Mouse (Mus musculus): ENCODE measurements at regions not wholly inside any gene's neighbourhood (a gene's known extent, or its start where the extent isn't known, plus 50 kb on each side); places are given as distances from the start of the nearest gene placed in this dataset.

DNA sequence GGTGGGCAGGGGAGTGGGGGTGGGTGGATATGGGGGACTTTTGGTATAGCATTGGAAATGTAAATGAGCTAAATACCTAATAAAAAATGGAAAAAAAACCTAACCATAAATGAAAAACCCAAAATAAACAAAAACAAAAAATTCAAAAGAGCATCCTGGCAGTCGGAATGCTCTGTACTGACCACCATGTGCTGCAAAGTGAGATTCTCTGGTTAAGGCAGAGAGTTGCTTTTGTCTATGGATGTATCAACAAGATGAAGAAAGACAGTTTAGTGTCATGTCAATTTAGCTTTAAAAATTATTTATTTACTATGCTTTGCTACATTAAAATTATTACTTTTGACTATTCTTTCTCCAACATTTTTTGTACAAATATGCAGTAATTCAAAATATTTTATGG, 88.5 kb downstream of the E330014E10Rik start:
- Histone ChIP-seq H3K27me3 (ENCODE audit: control insufficient read depth, insufficient read depth, low read length) (no peaks in the 10 kb centered on the region), H3K4me1 (ENCODE audit: control insufficient read depth, insufficient read depth, low read length) (no peaks in the 10 kb centered on the region), H3K4me3 (replicated peaks; ENCODE audit: low read depth, low read length) (no peak overlapping the region), H3K9ac (replicated peaks; ENCODE audit: low read length) (no peak overlapping the region), H3K4me2 (ENCODE audit: low read length) (no peak overlapping the region), H3K36me3 (ENCODE audit: control insufficient read depth, insufficient read depth, low read length) (no peaks in the 10 kb centered on the region), H3K27ac (replicated peaks; ENCODE audit: low read depth, low read length) (no peak overlapping the region), H3K9me3 (ENCODE audit: control insufficient read depth, low read length) (peaks cover 2% of the 10 kb centered on the region; the same call in 1 of the 2 replicates)
- WGBS = 92% methylated on average over 1 of the region's 1 CpGs
- DNase-seq = no peak
- no peak for ATAC-seq (ENCODE audit: low FRiP score, low TSS enrichment)

DNA sequence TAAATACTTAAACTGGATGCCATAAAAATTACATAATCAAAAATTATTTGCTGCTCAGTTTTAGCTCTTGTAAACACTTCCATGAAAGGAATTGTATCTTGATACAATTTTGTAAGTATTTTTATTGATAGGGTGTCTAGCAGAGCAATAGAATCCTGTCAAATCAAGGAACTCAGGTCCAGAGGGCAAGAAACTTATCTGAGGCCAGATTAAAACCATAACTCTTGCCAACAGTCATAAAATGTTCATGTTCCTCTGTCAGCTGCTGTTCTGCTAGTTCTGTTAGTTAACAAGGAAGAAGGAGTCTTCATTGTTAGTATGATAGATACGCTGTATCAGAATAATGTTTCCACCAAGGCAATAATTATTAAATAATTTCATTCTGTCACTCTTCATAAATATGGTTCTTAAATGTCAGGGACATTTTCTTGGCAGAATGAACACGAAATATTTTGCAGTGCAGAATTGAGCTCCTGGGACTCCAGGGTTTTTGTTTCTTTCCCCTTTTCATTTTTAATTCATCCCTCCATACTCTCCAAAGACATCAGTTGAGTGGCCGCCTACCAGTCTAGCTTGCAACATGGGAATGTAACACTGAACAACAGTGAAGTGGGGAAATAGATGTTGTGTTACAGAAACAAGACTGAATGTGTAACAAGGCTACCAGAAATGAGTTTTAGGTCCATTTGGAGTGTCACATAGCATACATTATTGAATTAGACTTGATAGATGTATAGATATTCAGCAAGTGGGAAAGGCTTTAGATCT, 89.1 kb downstream of the E330014E10Rik start:
- Histone ChIP-seq H3K4me1 (ENCODE audit: control insufficient read depth, insufficient read depth, low read length) (no peaks in the 10 kb centered on the region), H3K36me3 (ENCODE audit: control insufficient read depth, insufficient read depth, low read length) (no peaks in the 10 kb centered on the region), H3K4me3 (replicated peaks; ENCODE audit: low read depth, low read length) (no peak overlapping the region), H3K9me3 (ENCODE audit: control insufficient read depth, low read length) (peaks cover 2% of the 10 kb centered on the region; the same call in 1 of the 2 replicates), H3K27ac (replicated peaks; ENCODE audit: low read depth, low read length) (no peak overlapping the region), H3K4me2 (ENCODE audit: low read length) (no peak overlapping the region), H3K9ac (replicated peaks; ENCODE audit: low read length) (no peak overlapping the region), H3K27me3 (ENCODE audit: control insufficient read depth, insufficient read depth, low read length) (no peaks in the 10 kb centered on the region)
- DNase-seq = no peak
- no peak for ATAC-seq (ENCODE audit: low FRiP score, low TSS enrichment)
- WGBS = 71% methylated on average over 3 of the region's 3 CpGs

DNA sequence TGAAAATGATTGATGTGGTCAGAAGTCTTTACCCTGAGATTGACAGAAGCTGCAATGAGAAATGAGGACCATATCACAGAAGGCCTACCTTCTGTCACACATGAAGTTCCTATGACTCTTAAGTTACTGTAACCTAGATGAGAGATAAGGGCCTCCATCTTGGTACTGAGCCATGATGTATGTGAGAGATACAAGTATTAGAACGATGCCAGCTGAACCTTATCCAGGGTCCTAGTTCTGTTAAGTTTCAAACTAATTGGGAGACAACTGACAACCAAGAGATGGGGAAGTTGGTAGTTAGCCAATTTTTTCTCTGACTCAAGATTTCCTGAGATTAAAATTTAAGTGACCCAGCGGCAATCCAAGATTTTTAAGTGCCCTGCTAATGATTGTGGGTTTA, 89.7 kb downstream of the E330014E10Rik start:
- Histone ChIP-seq H3K27ac (replicated peaks; ENCODE audit: low read depth, low read length) (no peak overlapping the region), H3K9me3 (ENCODE audit: control insufficient read depth, low read length) (peaks cover 2% of the 10 kb centered on the region; the same call in 1 of the 2 replicates), H3K4me2 (ENCODE audit: low read length) (no peak overlapping the region), H3K4me3 (replicated peaks; ENCODE audit: low read depth, low read length) (no peak overlapping the region), H3K36me3 (ENCODE audit: control insufficient read depth, insufficient read depth, low read length) (no peaks in the 10 kb centered on the region), H3K4me1 (ENCODE audit: control insufficient read depth, insufficient read depth, low read length) (no peaks in the 10 kb centered on the region), H3K27me3 (ENCODE audit: control insufficient read depth, insufficient read depth, low read length) (no peaks in the 10 kb centered on the region), H3K9ac (replicated peaks; ENCODE audit: low read length) (no peak overlapping the region)
- WGBS = 88% methylated on average over 2 of the region's 2 CpGs
- ATAC-seq (ENCODE audit: low FRiP score, low TSS enrichment) = no peak
- no peak for DNase-seq

DNA sequence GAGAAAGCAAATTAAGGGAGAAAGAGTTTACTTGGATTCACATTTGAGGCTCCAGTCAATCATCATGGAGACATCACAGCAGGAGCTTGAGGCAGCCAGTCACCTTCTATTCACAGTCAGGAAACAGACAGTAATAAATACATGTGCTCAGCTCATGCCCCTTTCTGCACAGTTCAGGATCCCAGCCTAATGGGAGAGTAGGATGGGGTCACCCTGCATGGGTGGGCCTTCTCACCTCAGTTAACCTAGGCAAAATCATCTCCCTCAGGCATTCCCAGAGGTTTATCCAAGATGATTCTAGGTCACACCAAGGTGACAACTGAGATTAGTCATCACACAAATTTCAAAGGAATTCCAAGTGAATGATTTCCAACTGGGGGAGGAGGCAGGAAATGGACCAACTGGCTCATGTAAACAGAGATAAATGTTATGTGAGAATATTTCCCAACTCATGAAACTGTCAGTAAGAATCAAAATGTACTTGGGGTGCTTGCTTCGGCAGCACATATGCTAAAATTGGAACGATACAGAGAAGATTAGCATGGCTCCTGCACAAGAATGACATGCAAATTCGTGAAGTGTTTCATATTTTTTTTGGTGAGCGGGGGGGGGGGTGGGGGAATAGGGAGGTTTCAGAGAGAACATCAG, 89.8 kb upstream of the Cxcl13 start:
- H3K36me3 ChIP-seq (ENCODE audit: control insufficient read depth, insufficient read depth, low read length) = no peaks in the 10 kb centered on the region
- no peak overlapping the region for H3K27ac ChIP-seq (replicated peaks; ENCODE audit: low read depth, low read length)
- 84% methylated on average over 4 of the region's 4 CpGs for WGBS
- H3K9me3 ChIP-seq (ENCODE audit: control insufficient read depth, low read length) = peaks cover 2% of the 10 kb centered on the region; the same call in 1 of the 2 replicates
- ATAC-seq (ENCODE audit: low FRiP score, low TSS enrichment) = no peak
- no peak overlapping the region for H3K4me3 ChIP-seq (replicated peaks; ENCODE audit: low read depth, low read length)
- H3K4me1 ChIP-seq (ENCODE audit: control insufficient read depth, insufficient read depth, low read length) = no peaks in the 10 kb centered on the region
- H3K9ac ChIP-seq (replicated peaks; ENCODE audit: low read length) = no peak overlapping the region
- no peak overlapping the region for H3K4me2 ChIP-seq (ENCODE audit: low read length)
- no peak for DNase-seq
- H3K27me3 ChIP-seq (ENCODE audit: control insufficient read depth, insufficient read depth, low read length) = no peaks in the 10 kb centered on the region

GRCm38 (mm10) chr5:95870336-95870845, 86.4 kb upstream of the Cxcl13 start:
- no peaks in the 10 kb centered on the region for H3K27me3 ChIP-seq (ENCODE audit: control insufficient read depth, insufficient read depth, low read length)
- DNase-seq (no peak), ATAC-seq (ENCODE audit: low FRiP score, low TSS enrichment) (no peak)
- WGBS = 60% methylated on average over 3 of the region's 3 CpGs
- H3K9me3 ChIP-seq (ENCODE audit: control insufficient read depth, low read length) = peaks cover 2% of the 10 kb centered on the region; the same call in 1 of the 2 replicates
- H3K9ac ChIP-seq (replicated peaks; ENCODE audit: low read length) = no peak overlapping the region
- no peak overlapping the region for H3K4me2 ChIP-seq (ENCODE audit: low read length)
- H3K4me3 ChIP-seq (replicated peaks; ENCODE audit: low read depth, low read length) = no peak overlapping the region
- H3K4me1 ChIP-seq (ENCODE audit: control insufficient read depth, insufficient read depth, low read length) = no peaks in the 10 kb centered on the region
- H3K27ac ChIP-seq (replicated peaks; ENCODE audit: low read depth, low read length) = no peak overlapping the region
- no peaks in the 10 kb centered on the region for H3K36me3 ChIP-seq (ENCODE audit: control insufficient read depth, insufficient read depth, low read length)

GRCm38 (mm10) chr5:95874969-95875368, 81.8 kb upstream of the Cxcl13 start:
- 66% methylated on average over 5 of the region's 5 CpGs for WGBS
- ATAC-seq (ENCODE audit: low FRiP score, low TSS enrichment) (no peak), DNase-seq (no peak)
- Histone ChIP-seq H3K4me2 (ENCODE audit: low read length) (no peak overlapping the region), H3K27ac (replicated peaks; ENCODE audit: low read depth, low read length) (no peak overlapping the region), H3K9me3 (ENCODE audit: control insufficient read depth, low read length) (no peaks in the 10 kb centered on the region), H3K36me3 (ENCODE audit: control insufficient read depth, insufficient read depth, low read length) (no peaks in the 10 kb centered on the region), H3K9ac (replicated peaks; ENCODE audit: low read length) (no peak overlapping the region), H3K4me3 (replicated peaks; ENCODE audit: low read depth, low read length) (no peak overlapping the region), H3K27me3 (ENCODE audit: control insufficient read depth, insufficient read depth, low read length) (no peaks in the 10 kb centered on the region), H3K4me1 (ENCODE audit: control insufficient read depth, insufficient read depth, low read length) (no peaks in the 10 kb centered on the region)

DNA sequence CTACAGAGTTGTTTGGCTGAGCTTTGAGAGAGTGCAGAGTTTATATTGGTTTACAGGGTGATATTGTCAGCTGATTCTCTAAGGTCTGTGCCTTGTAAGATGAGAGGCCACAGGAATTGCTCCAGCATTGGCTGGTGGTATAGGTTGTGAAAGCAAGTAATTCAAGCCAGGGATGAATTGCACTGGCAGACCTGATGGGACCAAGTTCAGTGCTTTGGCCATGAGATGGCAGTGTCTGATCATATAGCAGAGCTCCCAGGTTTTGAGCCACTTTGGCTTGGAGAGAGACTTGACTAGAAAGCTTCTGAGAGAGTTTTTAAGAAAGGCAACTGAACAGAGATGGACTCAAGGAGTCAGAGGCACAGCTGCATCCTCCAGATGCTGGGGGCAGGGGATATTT, 75.8 kb upstream of the Cxcl13 start:
- ATAC-seq (ENCODE audit: low FRiP score, low TSS enrichment) = no peak
- H3K27me3 ChIP-seq (ENCODE audit: control insufficient read depth, insufficient read depth, low read length) = no peaks in the 10 kb centered on the region
- no peaks in the 10 kb centered on the region for H3K9me3 ChIP-seq (ENCODE audit: control insufficient read depth, low read length)
- H3K36me3 ChIP-seq (ENCODE audit: control insufficient read depth, insufficient read depth, low read length) = no peaks in the 10 kb centered on the region
- H3K9ac ChIP-seq (replicated peaks; ENCODE audit: low read length) = no peak overlapping the region
- no peak overlapping the region for H3K4me2 ChIP-seq (ENCODE audit: low read length)
- no peak overlapping the region for H3K4me3 ChIP-seq (replicated peaks; ENCODE audit: low read depth, low read length)
- peak; percentile 52 for DNase-seq
- H3K4me1 ChIP-seq (ENCODE audit: control insufficient read depth, insufficient read depth, low read length) = no peaks in the 10 kb centered on the region
- H3K27ac ChIP-seq (replicated peaks; ENCODE audit: low read depth, low read length) = no peak overlapping the region
